Mouse (Mus musculus) bone marrow macrophage, adult 2 months (primary cell): ENCODE data around the gene Diablo.

Experiments
- CTCF ChIP-seq: IDR thresholded peaks from 2 replicates; pipeline ENCODE4 v1.5.1; 2012; ENCODE audit warnings: low read depth, mild to moderate bottlenecking, low read length, moderate library complexity
- POLR2A ChIP-seq: IDR thresholded peaks from 2 replicates; pipeline ENCODE4 v1.6.1; 2012; ENCODE audit warnings: mild to moderate bottlenecking, low read depth, low read length, borderline replicate concordance

- TF ChIP-seq POLR2A (no peak), CTCF (no peak)
Observed at GRCm38 (mm10) chr5:123524393-123524750, 396 bp upstream of the Diablo start.
